Mouse (Mus musculus): Measurements from ENCODE around the gene Npepps.

DNA sequence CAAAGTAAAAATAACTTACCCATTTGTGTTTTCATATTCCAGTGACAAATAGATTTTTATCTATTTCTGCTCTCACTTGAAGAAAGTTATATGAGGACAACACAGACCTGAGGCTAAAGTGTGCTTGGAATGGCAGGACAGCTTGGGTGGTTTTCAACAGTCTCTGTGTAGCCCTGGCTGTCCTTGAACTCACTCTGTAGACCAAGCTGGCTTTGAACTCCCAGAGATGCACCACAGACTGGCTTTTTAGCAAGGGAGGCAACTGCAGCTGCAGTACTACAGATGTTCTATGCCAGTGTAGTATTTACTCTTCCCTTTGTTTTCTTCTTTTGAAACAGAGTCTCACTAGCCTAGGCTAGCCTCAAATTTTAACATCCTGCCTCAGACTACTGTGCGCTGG is 54.3 kb downstream of the Npepps start:
- no peak for TF ChIP-seq CTCF (IDR thresholded peaks at IDR 0.05; ENCODE audit: control insufficient read depth, insufficient read depth, insufficient read length)
- no peak for TF ChIP-seq FOSL1 (IDR thresholded peaks at IDR 0.05; ENCODE audit: insufficient read depth, low read length, poor library complexity, severe bottlenecking)
- no peak for TF ChIP-seq MAX (IDR thresholded peaks at IDR 0.05)
- no peak for TF ChIP-seq USF1 (IDR thresholded peaks at IDR 0.05; ENCODE audit: low read depth)
- TF ChIP-seq MYOG (IDR thresholded peaks at IDR 0.05; ENCODE audit: control insufficient read depth, extremely low read depth, insufficient read length), result no peak
